Mouse (Mus musculus) liver, adult 2 months (tissue): ENCODE data around the gene Patl2.

Experiments used
- CTCF ChIP-seq: fragments of 200-500 bp; IDR thresholded peaks from 2 replicates; pipeline ENCODE4 v1.5.1; 2011; ENCODE audit warnings: low read depth, low read length, control low read depth
- POLR2A ChIP-seq: fragments of 200-500 bp; IDR thresholded peaks from 2 replicates; pipeline ENCODE4 v1.6.1; 2011; ENCODE audit warnings: low read length, control low read depth; ENCODE audit not compliant: insufficient read depth; ENCODE audit errors: extremely low read depth

GRCm38 (mm10) chr2:122185086-122185485 lies 903 bp downstream of the Patl2 start:
- no peak for TF ChIP-seq CTCF
- no peak for TF ChIP-seq POLR2A
